Mouse (Mus musculus) thymus, adult 2 months (tissue): ENCODE data around the gene Limk1. TPM values are rescaled to one million over a fixed set of nuclear protein-coding genes. Genes with fewer than 3 reads are reported as not detected.

ENCODE experiments used
- DNase-seq: peaks from one replicate; pipeline ENCODE4 v3.0.0; 2021
- H3K27ac ChIP-seq: fragments of 200-500 bp; 2 replicates; pipeline ENCODE4 v1.5.1; 2012; ENCODE audit warnings: low read length, control low read depth; ENCODE audit not compliant: control insufficient read depth, insufficient read depth
- H3K27me3 ChIP-seq: fragments of 200-500 bp; 2 replicates; pipeline ENCODE4 v1.6.1; 2012; ENCODE audit warnings: mild to moderate bottlenecking, low read length, moderate library complexity, mixed read lengths; ENCODE audit not compliant: control insufficient read depth, insufficient read depth
- H3K36me3 ChIP-seq: fragments of 200-500 bp; 2 replicates; pipeline ENCODE4 v1.6.1; 2012; ENCODE audit warnings: mild to moderate bottlenecking, low read length, moderate library complexity; ENCODE audit not compliant: control insufficient read depth, insufficient read depth
- H3K4me1 ChIP-seq: fragments of 200-500 bp; replicated peaks from 2 replicates; pipeline ENCODE4 v1.6.1; 2012; ENCODE audit warnings: low read length; ENCODE audit not compliant: control insufficient read depth, insufficient read depth
- H3K4me3 ChIP-seq: fragments of 200-500 bp; 2 replicates; pipeline ENCODE4 v1.5.1; 2012; ENCODE audit warnings: mild to moderate bottlenecking, low read length, control low read depth, moderate library complexity; ENCODE audit not compliant: control insufficient read depth, insufficient read depth
- CTCF ChIP-seq: fragments of 200-500 bp; IDR thresholded peaks from 2 replicates; pipeline ENCODE4 v1.5.1; 2012; ENCODE audit warnings: mild to moderate bottlenecking, control low read depth, low read length, moderate library complexity, borderline replicate concordance; ENCODE audit not compliant: control insufficient read depth, poor library complexity, insufficient read depth; ENCODE audit errors: extremely low read depth
- POLR2A ChIP-seq: fragments of 200-500 bp; IDR thresholded peaks from 2 replicates; pipeline ENCODE4 v1.6.1; 2012; ENCODE audit warnings: mild to moderate bottlenecking, low read length, control low read depth, moderate library complexity; ENCODE audit not compliant: control insufficient read depth, poor library complexity, insufficient read depth; ENCODE audit errors: extremely low read depth
- WGBS: fragments of 180-500 bp; shearing (Covaris S2); methylation state at CpG from one replicate; pipeline ENCODE4 v1.1.7; 2018; 5-methylcytosine and 5-hydroxymethylcytosine counted together
- polyA plus RNA-seq: library from polyadenylated mRNA; depleted of rRNA; stranded (reverse); fragments of >200 nt; gene quantifications from 2 replicates; pipeline ENCODE4 v1.2.3, GENCODE M21; 2012

The Limk1 gene
- polyA plus RNA-seq, 1 experiment = 31.8 TPM

- Histone ChIP-seq H3K4me3 (no peak overlapping the region), H3K36me3 (no peaks in the 10 kb centered on the region), H3K27me3 (no peaks in the 10 kb centered on the region), H3K4me1 (no peaks in the 10 kb centered on the region), H3K27ac (no peak overlapping the region)
- 52% methylated on average over 2 of the region's 2 CpGs for WGBS
- DNase-seq = no peak
- no peak for TF ChIP-seq CTCF
- TF ChIP-seq POLR2A = no peak
These were observed 6.7 kb upstream of the Limk1 start for GRCm38 (mm10) chr5:134695082-134695481.

GRCm38 (mm10) chr5:134692704-134693103 lies 4.3 kb upstream of the Limk1 start:
- TF ChIP-seq CTCF (no peak), POLR2A (no peak)
- Histone ChIP-seq H3K27ac (no peak overlapping the region), H3K27me3 (no peaks in the 10 kb centered on the region), H3K4me1 (peaks cover 2% of the 10 kb centered on the region; the same call in 1 of the 2 replicates), H3K4me3 (no peak overlapping the region), H3K36me3 (no peaks in the 10 kb centered on the region)
- 97% methylated on average over 1 of the region's 1 CpGs for WGBS
- DNase-seq = no peak

- peak; percentile 98 for DNase-seq
- H3K4me3 ChIP-seq = peak overlapping the region; percentile 50
- H3K4me1 ChIP-seq = peaks cover 2% of the 10 kb centered on the region; the same call in 1 of the 2 replicates
- WGBS = under 1% methylated on average over 38 of the region's 38 CpGs
- no peaks in the 10 kb centered on the region for H3K27me3 ChIP-seq
- peak overlapping the region; percentile 30; the same call in 1 of the 2 replicates for H3K27ac ChIP-seq
- no peaks in the 10 kb centered on the region for H3K36me3 ChIP-seq
- TF ChIP-seq POLR2A = 0 out of 2 replicates have a peak, but pooled peaks have one; percentile 16
- 0 out of 2 replicates have a peak, but pooled peaks have one; percentile 44 for TF ChIP-seq CTCF
These were observed 403 bp upstream of the Limk1 start for GRCm38 (mm10) chr5:134688718-134689284.

GRCm38 (mm10) chr5:134687187-134687586 lies 1.2 kb downstream of the Limk1 start:
- TF ChIP-seq CTCF (no peak), POLR2A (no peak)
- no peak overlapping the region for H3K27ac ChIP-seq
- H3K4me1 ChIP-seq = peaks cover 2% of the 10 kb centered on the region; the same call in 1 of the 2 replicates
- no peaks in the 10 kb centered on the region for H3K36me3 ChIP-seq
- no peaks in the 10 kb centered on the region for H3K27me3 ChIP-seq
- 89% methylated on average over 1 of the region's 1 CpGs for WGBS
- no peak overlapping the region for H3K4me3 ChIP-seq
- DNase-seq = no peak

GRCm38 (mm10) chr5:134686541-134686940 lies 1.9 kb downstream of the Limk1 start:
- Histone ChIP-seq H3K36me3 (no peaks in the 10 kb centered on the region), H3K4me1 (peaks cover 2% of the 10 kb centered on the region; the same call in 1 of the 2 replicates), H3K27ac (no peak overlapping the region), H3K4me3 (no peak overlapping the region), H3K27me3 (no peaks in the 10 kb centered on the region)
- DNase-seq = no peak
- 96% methylated on average over 6 of the region's 6 CpGs for WGBS
- no peak for TF ChIP-seq CTCF
- TF ChIP-seq POLR2A = no peak

- H3K36me3 ChIP-seq = no peaks in the 10 kb centered on the region
- H3K27me3 ChIP-seq = no peaks in the 10 kb centered on the region
- H3K4me3 ChIP-seq = no peak overlapping the region
- no peak for TF ChIP-seq CTCF
- TF ChIP-seq POLR2A = no peak
- WGBS = 98% methylated on average over 2 of the region's 2 CpGs
- H3K27ac ChIP-seq = no peak overlapping the region
- DNase-seq = no peak
- H3K4me1 ChIP-seq = peaks cover 2% of the 10 kb centered on the region; the same call in 1 of the 2 replicates
These were observed 4.0 kb downstream of the Limk1 start for GRCm38 (mm10) chr5:134684398-134684797.

GRCm38 (mm10) chr5:134683813-134684212 lies 4.6 kb downstream of the Limk1 start:
- H3K27ac ChIP-seq = no peak overlapping the region
- no peak for DNase-seq
- TF ChIP-seq POLR2A (no peak), CTCF (no peak)

GRCm38 (mm10) chr5:134680238-134680637 lies 8.2 kb downstream of the Limk1 start:
- Histone ChIP-seq H3K4me3 (no peak overlapping the region), H3K4me1 (peaks cover 40% of the 10 kb centered on the region), H3K27me3 (no peaks in the 10 kb centered on the region), H3K36me3 (no peaks in the 10 kb centered on the region), H3K27ac (no peak overlapping the region)
- no peak for DNase-seq
- 95% methylated on average over 12 of the region's 12 CpGs for WGBS
- TF ChIP-seq POLR2A = no peak
- TF ChIP-seq CTCF = no peak

More at GRCm38 (mm10) chr5:134683813-134684212, 4.6 kb downstream of the Limk1 start:
- Histone ChIP-seq H3K27me3 (no peaks in the 10 kb centered on the region), H3K36me3 (no peaks in the 10 kb centered on the region), H3K4me3 (no peak overlapping the region), H3K4me1 (peaks cover 7% of the 10 kb centered on the region; the same call in 1 of the 2 replicates)
- 80% methylated on average over 2 of the region's 2 CpGs for WGBS
